Mouse (Mus musculus) liver, adult 2 months (tissue): ENCODE measurements around the gene Olr1. TPM values are rescaled to one million over a fixed set of nuclear protein-coding genes. Genes with fewer than 3 reads are reported as not detected.

ENCODE experiments used
- DNase-seq: peaks from one replicate; pipeline ENCODE4 v3.0.0-alpha.2; 2011; ENCODE audit warnings: low read depth, low spot score; ENCODE audit errors: extremely low read depth
- H3K27ac ChIP-seq: fragments of 200-500 bp; replicated peaks from 2 replicates; pipeline ENCODE4 v1.5.1; 2012; ENCODE audit warnings: low read depth, mild to moderate bottlenecking, control low read depth, inconsistent platforms, low read length; ENCODE audit not compliant: insufficient read depth
- H3K27me3 ChIP-seq: fragments of 200-500 bp; 2 replicates; pipeline ENCODE4 v1.6.1; 2012; ENCODE audit warnings: mild to moderate bottlenecking, moderate library complexity, low read length, inconsistent platforms; ENCODE audit not compliant: control insufficient read depth, insufficient read depth
- H3K36me3 ChIP-seq: fragments of 200-500 bp; 2 replicates; pipeline ENCODE4 v1.6.1; 2012; ENCODE audit warnings: low read length, inconsistent platforms; ENCODE audit not compliant: control insufficient read depth, insufficient read depth
- H3K4me1 ChIP-seq: fragments of 200-500 bp; 2 replicates; pipeline ENCODE4 v1.6.1; 2011; ENCODE audit warnings: low read length; ENCODE audit not compliant: control insufficient read depth, insufficient read depth
- H3K4me3 ChIP-seq: fragments of 200-500 bp; 2 replicates; pipeline ENCODE4 v1.5.1; 2011; ENCODE audit warnings: low read depth, mild to moderate bottlenecking, control low read depth, low read length, moderate library complexity; ENCODE audit not compliant: insufficient read depth
- H3K79me2 ChIP-seq: fragments of 200-500 bp; 2 replicates; pipeline ENCODE4 v1.6.1; 2012; ENCODE audit warnings: inconsistent platforms, mild to moderate bottlenecking, low read length, moderate library complexity; ENCODE audit not compliant: control insufficient read depth, insufficient read depth
- H3K9ac ChIP-seq: fragments of 200-500 bp; 2 replicates; pipeline ENCODE4 v1.6.1; 2012; ENCODE audit warnings: low read depth, mild to moderate bottlenecking, control low read depth, inconsistent platforms, low read length
- CTCF ChIP-seq: fragments of 200-500 bp; IDR thresholded peaks from 2 replicates; pipeline ENCODE4 v1.5.1; 2011; ENCODE audit warnings: low read depth, low read length, control low read depth
- POLR2A ChIP-seq: fragments of 200-500 bp; IDR thresholded peaks from 2 replicates; pipeline ENCODE4 v1.6.1; 2011; ENCODE audit warnings: low read length, control low read depth; ENCODE audit not compliant: insufficient read depth; ENCODE audit errors: extremely low read depth
- WGBS: fragments of 180-500 bp; shearing (Covaris S2); methylation state at CpG from one replicate; pipeline ENCODE4 v1.1.7; 2018; 5-methylcytosine and 5-hydroxymethylcytosine counted together
- polyA plus RNA-seq: library from polyadenylated mRNA; depleted of rRNA; stranded (reverse); fragments of >200 nt; gene quantifications from 2 replicates; pipeline ENCODE4 v1.2.3, GENCODE M21; 2012
- total RNA-seq: library from RNA; depleted of rRNA; stranded (reverse); fragments of >200 nt; gene quantifications from 2 replicates; pipeline ENCODE4 v1.2.3, GENCODE M21; 2014

The Olr1 gene
- total and polyA plus RNA-seq, 2 experiments, result not detected

GRCm38 (mm10) chr6:129515068-129515467 lies 8.1 kb upstream of the Olr1 start:
- H3K27ac ChIP-seq, result no peak overlapping the region
- no peak overlapping the region for H3K4me3 ChIP-seq
- no peak for DNase-seq
- H3K79me2 ChIP-seq, result no peaks in the 10 kb centered on the region
- no peaks in the 10 kb centered on the region for H3K27me3 ChIP-seq
- TF ChIP-seq CTCF (no peak), POLR2A (no peak)
- 90% methylated on average over 3 of the region's 3 CpGs for WGBS
- H3K36me3 ChIP-seq, result no peaks in the 10 kb centered on the region
- H3K9ac ChIP-seq, result no peak overlapping the region
- peaks cover 3% of the 10 kb centered on the region; the same call in 1 of the 2 replicates for H3K4me1 ChIP-seq

DNA sequence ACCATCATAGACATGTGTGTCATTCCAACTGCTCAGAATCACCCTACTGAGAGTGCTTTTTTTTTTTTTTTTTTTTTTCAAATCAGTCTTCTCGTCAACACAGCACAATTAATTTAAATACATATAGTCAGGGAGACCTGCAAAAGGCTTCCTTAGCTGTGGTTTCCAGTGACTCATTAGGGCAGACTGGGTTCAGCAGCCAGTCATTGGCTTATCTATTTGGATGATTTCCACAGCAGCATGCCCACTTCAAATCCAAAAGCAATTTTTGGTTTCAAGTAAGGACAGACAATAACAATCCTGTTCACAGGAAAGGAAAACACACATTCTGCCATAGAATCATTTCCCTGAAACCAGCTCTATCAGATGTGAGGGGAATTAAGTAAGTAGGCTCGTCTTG lies 7.4 kb upstream of the Olr1 start:
- TF ChIP-seq POLR2A, result no peak
- no peak for TF ChIP-seq CTCF
- 65% methylated on average over 2 of the region's 2 CpGs for WGBS
- H3K27ac ChIP-seq, result no peak overlapping the region

GRCm38 (mm10) chr6:129513409-129513808 lies 6.4 kb upstream of the Olr1 start:
- DNase-seq, result no peak
- Histone ChIP-seq H3K9ac (no peak overlapping the region), H3K79me2 (no peaks in the 10 kb centered on the region), H3K27me3 (no peaks in the 10 kb centered on the region), H3K27ac (no peak overlapping the region), H3K36me3 (no peaks in the 10 kb centered on the region), H3K4me1 (peaks cover 4% of the 10 kb centered on the region; the same call in 1 of the 2 replicates), H3K4me3 (no peak overlapping the region)
- 72% methylated on average over 1 of the region's 1 CpGs for WGBS
- no peak for TF ChIP-seq CTCF
- TF ChIP-seq POLR2A, result no peak

More for the DNA sequence above, 7.4 kb upstream of the Olr1 start:
- H3K36me3 ChIP-seq, result no peaks in the 10 kb centered on the region
- no peak overlapping the region for H3K4me3 ChIP-seq
- H3K4me1 ChIP-seq, result peaks cover 4% of the 10 kb centered on the region; the same call in 1 of the 2 replicates
- H3K9ac ChIP-seq, result no peak overlapping the region
- DNase-seq, result no peak
- no peaks in the 10 kb centered on the region for H3K27me3 ChIP-seq
- H3K79me2 ChIP-seq, result no peaks in the 10 kb centered on the region

DNA sequence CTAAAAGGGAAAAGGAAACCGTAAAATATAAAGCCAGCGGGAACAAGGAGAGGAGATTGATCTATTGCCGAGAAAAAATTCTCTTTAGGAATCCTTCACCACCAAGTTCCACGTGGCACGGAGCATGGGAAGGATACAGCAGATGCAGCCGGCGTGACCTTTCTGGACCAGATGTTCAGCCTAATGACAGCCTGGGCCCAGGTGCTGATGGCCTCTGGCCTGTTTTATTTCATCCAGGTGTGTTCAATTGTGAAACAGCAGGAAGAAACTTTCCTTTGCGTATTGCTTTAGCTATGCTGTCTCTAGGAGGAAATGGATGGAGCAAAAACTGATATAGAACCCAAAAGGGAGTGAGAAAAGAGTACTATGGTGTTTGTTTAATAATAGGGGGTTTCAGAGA lies 5.9 kb upstream of the Olr1 start:
- H3K4me1 ChIP-seq, result peaks cover 4% of the 10 kb centered on the region; the same call in 1 of the 2 replicates
- no peaks in the 10 kb centered on the region for H3K36me3 ChIP-seq
- H3K4me3 ChIP-seq, result no peak overlapping the region
- WGBS, result 78% methylated on average over 8 of the region's 8 CpGs
- TF ChIP-seq CTCF, result no peak
- TF ChIP-seq POLR2A, result no peak
- H3K27ac ChIP-seq, result no peak overlapping the region
- DNase-seq, result no peak
- no peaks in the 10 kb centered on the region for H3K27me3 ChIP-seq
- H3K9ac ChIP-seq, result no peak overlapping the region
- H3K79me2 ChIP-seq, result no peaks in the 10 kb centered on the region

GRCm38 (mm10) chr6:129512367-129512766 lies 5.4 kb upstream of the Olr1 start, which contains the start of gene Tmem52b:
Gene Tmem52b (plus strand): TSS chr6:129512555.
- Histone ChIP-seq H3K27me3 (no peaks in the 10 kb centered on the region), H3K9ac (no peak within 1 kb of the TSS), H3K79me2 (no peaks in the 10 kb centered on the region), H3K27ac (no peak within 1 kb of the TSS), H3K4me1 (peaks cover 4% of the 10 kb centered on the region; the same call in 1 of the 2 replicates), H3K4me3 (no peak within 1 kb of the TSS), H3K36me3 (no peaks in the 10 kb centered on the region)
- WGBS, result 86% methylated on average over 3 of the region's 3 CpGs
- DNase-seq, result no peak
- no peak for TF ChIP-seq CTCF
- TF ChIP-seq POLR2A, result no peak

GRCm38 (mm10) chr6:129510120-129510911 lies 3.4 kb upstream of the Olr1 start:
- peak; percentile 71 for DNase-seq
- 41% methylated on average over 6 of the region's 6 CpGs for WGBS
- Histone ChIP-seq H3K79me2 (no peaks in the 10 kb centered on the region), H3K4me3 (no peak overlapping the region), H3K9ac (no peak overlapping the region), H3K36me3 (no peaks in the 10 kb centered on the region), H3K27ac (no peak overlapping the region), H3K27me3 (no peaks in the 10 kb centered on the region), H3K4me1 (peaks cover 4% of the 10 kb centered on the region; the same call in 1 of the 2 replicates)
- TF ChIP-seq POLR2A (no peak), CTCF (no peak)
